Mouse (Mus musculus): ENCODE results near the gene Traip.

DNA sequence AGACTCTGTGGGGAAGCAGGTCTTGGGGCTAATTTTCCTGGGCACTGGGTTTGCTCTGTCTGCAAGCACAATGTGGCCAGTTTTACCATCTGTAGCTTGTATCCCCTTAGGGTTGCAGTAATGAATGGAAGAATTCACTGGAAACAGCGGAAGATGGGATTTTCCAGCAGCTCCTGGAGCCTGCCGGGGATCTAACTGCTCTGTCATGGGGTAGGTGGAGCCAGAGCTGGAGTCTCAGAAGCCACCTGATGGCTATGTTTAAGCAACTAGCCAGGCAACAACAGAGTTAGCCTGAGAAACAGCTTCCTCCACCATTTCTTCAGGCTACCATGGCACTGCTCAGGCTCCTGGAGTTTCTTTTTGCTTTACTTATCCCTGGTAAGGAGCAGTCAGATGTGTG lies 42.3 kb downstream of the Traip start, which contains the start of gene Cdhr4:
- no peak for TF ChIP-seq CTCF (conservative IDR thresholded peaks at IDR 0.05; ENCODE audit: insufficient read depth, insufficient read length, low read depth, low read length)
- TF ChIP-seq POLR2A (IDR thresholded peaks at IDR 0.05; ENCODE audit: low read depth, low read length), result no peak

All from kidney, adult 2 months (tissue).